In genomic region chr8:123406786-123407185, GRCm38 (mm10) we compare ENCODE assay signal across 9 mouse cellular contexts. TPM values are rescaled to one million over a fixed set of nuclear protein-coding genes. Genes with fewer than 3 reads are reported as not detected.
DNase-seq lines count a peak whose midpoint lies in the region; ATAC-seq and TF ChIP-seq lines count a peak whose summit lies in the region.
"Had no signal": no experiment of that assay in that cellular context is flagged by ENCODE, and none has a peak within 500 bp of the region (broad histone marks: within the 10 kb centered on the region; RNA-seq: fewer than 3 reads in every experiment).

TSS of gene Mc1r (plus strand) at chr8:123407107.

- H3K27me3 ChIP-seq in heart, adult 2 months (ENCODE audit: control insufficient read depth, insufficient read depth, low read length), result peaks cover 8% of the 10 kb centered on the region; the same call in 1 of the 2 replicates
- H3K27me3 ChIP-seq in midbrain, postnatal 0 days (ENCODE audit: insufficient read depth, low read length), result no peaks in the 10 kb centered on the region

- no peak for TF ChIP-seq POLR2A in heart, adult 2 months (IDR thresholded peaks at IDR 0.05; ENCODE audit: insufficient read depth, low read depth, low read length)

- intact Hi-C loops in heart, adult 2 months (cut with DNase I), result no loop called here
- intact Hi-C loops in heart, postnatal 25 days (cut with DNase I), result no loop called here
- intact Hi-C loops in heart, postnatal 36 days (cut with DNase I), result no loop called here
- intact Hi-C loops in left cerebral cortex, postnatal 4 days (cut with DNase I), result no loop called here

- no peak within 1 kb of the TSS for H3K9ac ChIP-seq in heart, adult 2 months (ENCODE audit: low read depth, low read length)
- H3K9ac ChIP-seq in midbrain, postnatal 0 days (replicated peaks; ENCODE audit: low read length, poor library complexity, severe bottlenecking), result no peak within 1 kb of the TSS
- H3K9ac ChIP-seq: midbrain, embryonic 12.5 days had no signal

- H3K4me2 ChIP-seq in midbrain, postnatal 0 days (ENCODE audit: low read depth, low read length, poor library complexity, severe bottlenecking), result peak within 1 kb of the TSS; percentile 12; the same call in 1 of the 2 replicates
- H3K4me2 ChIP-seq: midbrain, embryonic 12.5 days had no signal

- H3K4me3 ChIP-seq in heart, adult 2 months, result no peak within 1 kb of the TSS
- no peak within 1 kb of the TSS for H3K4me3 ChIP-seq in midbrain, postnatal 0 days (ENCODE audit: low read depth, low read length)
- H3K4me3 ChIP-seq: midbrain, embryonic 12.5 days had no signal

- H3K79me2 ChIP-seq in heart, adult 2 months (replicated peaks; ENCODE audit: control insufficient read depth, insufficient read depth, low read length), result no peaks in the 10 kb centered on the region

- WGBS in heart, adult 2 months, result 11% methylated on average over 4 of the region's 4 CpGs
- WGBS in midbrain, postnatal 0 days, result 0% methylated on average over 4 of the region's 4 CpGs

- peak; percentile 35 for ATAC-seq in common myeloid progenitor, adult 5-6 weeks (replicated peaks; ENCODE audit: low read depth, poor library complexity, severe bottlenecking)
- ATAC-seq in midbrain, postnatal 0 days (ENCODE audit: low FRiP score), result 0 out of 2 replicates have a peak, but pooled peaks have one; percentile 1

- no peak for TF ChIP-seq EP300 in heart, adult 2 months (IDR thresholded peaks at IDR 0.05; ENCODE audit: insufficient read depth, low read depth, low read length)

- H3K4me1 ChIP-seq in heart, adult 2 months (ENCODE audit: control insufficient read depth, insufficient read depth, low read length), result no peaks in the 10 kb centered on the region; the same call in 1 of the 2 replicates
- peaks cover 14% of the 10 kb centered on the region for H3K4me1 ChIP-seq in midbrain, postnatal 0 days (ENCODE audit: insufficient read depth, low read length)

- H3K36me3 ChIP-seq in heart, adult 2 months (ENCODE audit: control insufficient read depth, insufficient read depth, low read length), result no peaks in the 10 kb centered on the region
- H3K36me3 ChIP-seq in midbrain, postnatal 0 days (ENCODE audit: insufficient read depth, low read length), result peaks cover 13% of the 10 kb centered on the region

- H3K9me3 ChIP-seq in midbrain, postnatal 0 days (ENCODE audit: low read length), result no peaks in the 10 kb centered on the region
- H3K9me3 ChIP-seq: midbrain, embryonic 12.5 days had no signal

- no peak within 1 kb of the TSS for H3K27ac ChIP-seq in heart, adult 2 months
- no peak within 1 kb of the TSS for H3K27ac ChIP-seq in midbrain, postnatal 0 days (ENCODE audit: low read depth, low read length)
- H3K27ac ChIP-seq: midbrain, embryonic 12.5 days had no signal

- peak; percentile 44 to 72 for DNase-seq in heart, adult 2 months
- no peak for DNase-seq in heart, postnatal 25 days (ENCODE audit: low spot score)
- peak; percentile 73 for DNase-seq in T-cell, adult 2 months (ENCODE audit: low spot score)
- DNase-seq in heart, postnatal 36 days, result peak; percentile 59
- peak; percentile 73 for DNase-seq in left cerebral cortex, postnatal 4 days
- DNase-seq in midbrain, postnatal 0 days (ENCODE audit: low spot score), result peak; percentile 75
- peak; percentile 47 to 67 for DNase-seq in spleen, postnatal 14 days (ENCODE audit: low spot score in 2 of 2)

- no peak; the same call in 1 of the 2 replicates for TF ChIP-seq CTCF in heart, adult 2 months (IDR thresholded peaks at IDR 0.05)
- TF ChIP-seq CTCF in midbrain, postnatal 0 days (IDR thresholded peaks at IDR 0.05), result peak; percentile 87

RNA-seq across cellular contexts. Expression of gene Mc1r, which starts in this region (rescaled TPM):
- total RNA-seq in heart, adult 2 months (2021), result not detected
- not detected in 2 replicates for polyA plus RNA-seq in heart, adult 2 months (2012; rRNA removed)
- not detected for total RNA-seq in heart, postnatal 25 days (2021)
- not detected in 2 replicates for total RNA-seq in common myeloid progenitor, adult 5-6 weeks (2017)
- total RNA-seq in heart, postnatal 36 days (2021), result not detected
- total RNA-seq in left cerebral cortex, postnatal 4 days (2021), result not detected
- 0.22 TPM in 1 of 2 replicates, not detected in the other for total RNA-seq in midbrain, postnatal 0 days (2014; rRNA removed)
- polyA plus RNA-seq in midbrain, postnatal 0 days (2015; fragmentation: Nextera tagmentation; extraction: Ambion mirVana), result 0.09 TPM in 1 of 2 replicates, not detected in the other

Comparison
In these comparisons a context has a peak if more than half of its experiments do, and no peak if none do; other contexts are left out.
1. Peak in DNase-seq in heart, adult 2 months; RNA of the gene not detected or under 1 TPM.
2. Peak in ATAC-seq in common myeloid progenitor, adult 5-6 weeks; RNA of the gene not detected or under 1 TPM.
3. Peak in DNase-seq in heart, postnatal 36 days; RNA of the gene not detected or under 1 TPM.
4. Peak in DNase-seq in left cerebral cortex, postnatal 4 days; RNA of the gene not detected or under 1 TPM.
5. Peak in DNase-seq, ATAC-seq and H3K4me2 ChIP-seq in midbrain, postnatal 0 days; RNA of the gene not detected or under 1 TPM.